Mouse (Mus musculus): ENCODE data around the gene Tubb2b.

GRCm38 (mm10) chr13:34132875-34133274 lies 2.6 kb upstream of the Tubb2b start:
- no peak for TF ChIP-seq CTCF (IDR thresholded peaks at IDR 0.05; ENCODE audit: low read depth, low read length)
- TF ChIP-seq POLR2AphosphoS5 (IDR thresholded peaks at IDR 0.05; ENCODE audit: insufficient replicate concordance, low read depth, low read length) = no peak
- no peak for TF ChIP-seq GATA1 (IDR thresholded peaks at IDR 0.05; ENCODE audit: borderline replicate concordance, low read length)
- no peak for TF ChIP-seq GATA2 (IDR thresholded peaks at IDR 0.05; ENCODE audit: borderline replicate concordance, low read depth, low read length)
- TF ChIP-seq TAL1 (conservative IDR thresholded peaks at IDR 0.05; ENCODE audit: low read depth, low read length) = no peak

All from G1E (cell line).